Mouse (Mus musculus) MEL (cell line): ENCODE measurements around the gene Abca13. TPM values are rescaled to one million over a fixed set of nuclear protein-coding genes. Genes with fewer than 3 reads are reported as not detected.
"Not testable (repeated sequence)": the region's sequence is repeated elsewhere in the genome, so short reads cannot be mapped to it uniquely, and the experiment has no call there.

Experiments used
- DNase-seq: peaks from one replicate; pipeline ENCODE4 v3.0.0; 2011; ENCODE audit warnings: low read depth, low spot score
- H3K27ac ChIP-seq: 2 replicates; pipeline ENCODE4 v1.5.1; 2012; ENCODE audit warnings: low read depth, mild to moderate bottlenecking, control low read depth, low read length, moderate library complexity; ENCODE audit not compliant: control insufficient read depth
- H3K27me3 ChIP-seq, 2 experiments: fragments of 150-350 bp in 1 of 2; sonication (generic) in 1 of 2; 2 replicates each; pipeline ENCODE4 v1.6.1; 2012; ENCODE audit warnings: low read length in 2 of 2, mild to moderate bottlenecking in 2 of 2, improper control_type of control experiment in 1 of 2, moderate library complexity in 1 of 2; ENCODE audit not compliant: insufficient read depth in 2 of 2, control insufficient read depth in 1 of 2
- H3K36me3 ChIP-seq, 2 experiments: 2 replicates each; pipeline ENCODE4 v1.6.1; 2012 to 2014; ENCODE audit warnings: low read length in 2 of 2, improper control_type of control experiment in 1 of 2, inconsistent platforms in 1 of 2, mild to moderate bottlenecking in 1 of 2; ENCODE audit not compliant: insufficient read depth in 2 of 2, control insufficient read depth in 1 of 2
- H3K4me1 ChIP-seq, 2 experiments: fragments of 150-350 bp in 1 of 2; sonication (generic) in 1 of 2; 2 replicates each; pipeline ENCODE4 v1.6.1; 2012; ENCODE audit warnings: low read length in 2 of 2, improper control_type of control experiment in 1 of 2, mild to moderate bottlenecking in 1 of 2; ENCODE audit not compliant: insufficient read depth in 2 of 2, control insufficient read depth in 1 of 2
- H3K4me3 ChIP-seq, 2 experiments: fragments of 150-350 bp in 1 of 2; sonication (generic) in 1 of 2; 2 replicates each; pipeline ENCODE4 v1.5.1; 2012; ENCODE audit warnings: low read depth in 2 of 2, low read length in 2 of 2, mild to moderate bottlenecking in 2 of 2, moderate library complexity in 2 of 2, control low read depth in 1 of 2, improper control_type of control experiment in 1 of 2; ENCODE audit not compliant: control insufficient read depth in 1 of 2, insufficient read depth in 1 of 2
- H3K79me2 ChIP-seq: 2 replicates; pipeline ENCODE4 v1.6.1; 2012; ENCODE audit warnings: mild to moderate bottlenecking, low read length, moderate library complexity; ENCODE audit not compliant: control insufficient read depth, poor library complexity, insufficient read depth
- H3K9ac ChIP-seq: 2 replicates; pipeline ENCODE4 v1.6.1; 2012; ENCODE audit warnings: low read depth, mild to moderate bottlenecking, control low read depth, low read length, moderate library complexity; ENCODE audit not compliant: control insufficient read depth, poor library complexity, severe bottlenecking
- H3K9me3 ChIP-seq: fragments of 150-350 bp; sonication (generic); replicated peaks from 2 replicates; pipeline ENCODE4 v1.6.1; 2012; ENCODE audit warnings: mild to moderate bottlenecking, low read length, improper control_type of control experiment, moderate library complexity; ENCODE audit not compliant: insufficient read depth
- BHLHE40 ChIP-seq: IDR thresholded peaks from 2 replicates; pipeline ENCODE4 v1.6.1; 2012; ENCODE audit warnings: low read depth, mild to moderate bottlenecking, inconsistent platforms, low read length, improper control_type of control experiment, borderline replicate concordance
- CTCF ChIP-seq, 3 experiments: IDR thresholded peaks in 2 of 3; conservative IDR thresholded peaks in 1 of 3; 2 replicates each; pipeline ENCODE4 v1.5.1; 2011 to 2012; ENCODE audit warnings: low read length in 3 of 3, low read depth in 2 of 3, mild to moderate bottlenecking in 2 of 3, improper control_type of control experiment in 1 of 3, inconsistent platforms in 1 of 3, mixed read lengths in 1 of 3, moderate library complexity in 1 of 3; ENCODE audit not compliant: control insufficient read depth in 1 of 3, insufficient read depth in 1 of 3, poor library complexity in 1 of 3, severe bottlenecking in 1 of 3
- E2F4 ChIP-seq: IDR thresholded peaks from 2 replicates; pipeline ENCODE4 v1.6.1; 2011; ENCODE audit warnings: low read depth, low read length, improper control_type of control experiment, borderline replicate concordance
- ELF1 ChIP-seq: IDR thresholded peaks from 2 replicates; pipeline ENCODE4 v1.6.1; 2014; ENCODE audit warnings: low read depth, mild to moderate bottlenecking, inconsistent platforms, low read length, improper control_type of control experiment, moderate library complexity
- EP300 ChIP-seq, 2 experiments: IDR thresholded peaks; 2 replicates each; pipeline ENCODE4 v1.6.1; 2011; ENCODE audit warnings: improper control_type of control experiment in 2 of 2, low read length in 2 of 2, low read depth in 1 of 2, mild to moderate bottlenecking in 1 of 2
- JUND ChIP-seq: IDR thresholded peaks from 2 replicates; pipeline ENCODE4 v1.6.1; 2011; ENCODE audit warnings: low read depth, mild to moderate bottlenecking, improper control_type of control experiment, low read length
- MAFK ChIP-seq: IDR thresholded peaks from 2 replicates; pipeline ENCODE4 v1.6.1; 2011; ENCODE audit warnings: low read depth, mild to moderate bottlenecking, low read length, improper control_type of control experiment, borderline replicate concordance
- MAX ChIP-seq: IDR thresholded peaks from 2 replicates; pipeline ENCODE4 v1.6.1; 2011; ENCODE audit warnings: low read length, improper control_type of control experiment
- MXI1 ChIP-seq: IDR thresholded peaks from 2 replicates; pipeline ENCODE4 v1.6.1; 2011; ENCODE audit warnings: mild to moderate bottlenecking, low read depth, low read length, improper control_type of control experiment
- NRF1 ChIP-seq: IDR thresholded peaks from 2 replicates; pipeline ENCODE4 v1.6.1; 2014; ENCODE audit warnings: low read depth, mild to moderate bottlenecking, inconsistent platforms, low read length, improper control_type of control experiment, moderate library complexity; ENCODE audit not compliant: poor library complexity, insufficient read depth, severe bottlenecking
- POLR2AphosphoS2 ChIP-seq: IDR thresholded peaks from 2 replicates; pipeline ENCODE4 v1.6.1; 2011; ENCODE audit warnings: low read length, improper control_type of control experiment
- POLR2AphosphoS5 ChIP-seq: IDR thresholded peaks from 2 replicates; pipeline ENCODE4 v1.6.1; 2012; ENCODE audit warnings: low read depth, borderline replicate concordance, mild to moderate bottlenecking, inconsistent platforms, low read length, moderate library complexity, mixed read lengths
- RAD21 ChIP-seq: IDR thresholded peaks from 2 replicates; pipeline ENCODE4 v1.6.1; 2011; ENCODE audit warnings: mild to moderate bottlenecking, low read depth, low read length, improper control_type of control experiment
- RCOR1 ChIP-seq: IDR thresholded peaks from 2 replicates; pipeline ENCODE4 v1.6.1; 2012; ENCODE audit warnings: low read depth, mild to moderate bottlenecking, inconsistent platforms, low read length, improper control_type of control experiment
- TBP ChIP-seq: IDR thresholded peaks from 2 replicates; pipeline ENCODE4 v1.8.0; 2011; ENCODE audit warnings: low read depth, low read length, improper control_type of control experiment
- polyA plus RNA-seq, 2 experiments: library from polyadenylated mRNA; stranded (reverse) in 1 of 2; unstranded in 1 of 2; fragments of >175 nt in 1 of 2; fragments of >200 nt in 1 of 2; gene quantifications; 2 replicates each; pipeline versions ENCODE4 v1.2.1 to v1.2.4; 2012; ENCODE audit warnings: low replicate concordance in 2 of 2, low read depth in 1 of 2; ENCODE audit not compliant: insufficient read length in 2 of 2, insufficient read depth in 1 of 2, missing spikeins in 1 of 2
- total RNA-seq: library from RNA; depleted of rRNA; stranded (reverse); fragments of 300-350 nt; gene quantifications from 2 replicates; pipeline ENCODE4 v1.2.3, GENCODE M21; 2012

The Abca13 gene
- total and polyA plus RNA-seq, 3 experiments, result not detected

DNA sequence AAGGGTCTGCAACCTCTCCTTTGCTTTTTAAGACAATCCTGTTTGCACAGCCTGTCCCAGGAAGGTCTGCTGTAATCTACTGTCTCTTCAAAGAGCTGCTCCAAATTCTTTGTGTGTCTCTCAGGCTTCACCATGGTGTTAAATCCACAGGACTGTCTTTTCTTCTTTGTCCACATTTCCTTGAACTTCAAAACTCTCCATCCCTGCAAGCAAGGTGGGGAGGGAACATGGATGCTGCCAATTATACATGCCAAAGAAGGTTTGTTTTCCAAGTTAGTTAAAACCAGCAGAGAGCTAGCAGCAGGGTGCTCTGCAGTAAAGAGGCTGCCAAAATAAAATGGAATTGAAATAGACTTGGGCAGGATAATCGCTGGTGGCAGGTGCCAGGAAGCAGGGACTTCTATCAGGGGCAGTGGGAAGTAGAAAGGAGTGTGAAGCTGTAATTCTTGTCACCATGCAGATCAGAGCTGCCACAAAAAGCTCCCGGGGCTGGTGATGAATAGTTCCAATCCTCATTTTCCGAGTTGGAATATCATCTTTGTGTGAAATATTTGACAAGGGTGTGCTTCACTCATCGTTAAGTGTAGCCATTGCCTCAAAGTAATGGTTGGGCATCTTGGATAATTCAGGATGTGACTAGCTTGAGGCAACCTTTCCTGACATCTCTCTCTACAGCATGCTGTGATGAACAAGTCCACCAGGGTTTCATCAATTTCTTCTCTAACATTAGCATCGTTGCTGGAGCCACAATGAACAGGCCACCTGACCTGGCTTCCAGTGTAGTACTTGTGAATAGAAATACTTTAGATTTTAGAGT is 308.8 kb downstream of the Abca13 start:
- DNase-seq, result no peak
- Histone ChIP-seq H3K27ac (no peak overlapping the region), H3K9me3 (no peaks in the 10 kb centered on the region), H3K36me3 (no peaks in the 10 kb centered on the region)
- TF ChIP-seq CTCF (IDR thresholded peaks at IDR 0.05 in 2 of 3, conservative IDR thresholded peaks at IDR 0.05 in 1 of 3; ENCODE audit: control insufficient read depth in 1 of 3, insufficient read depth in 1 of 3, low read depth in 2 of 3, low read length in 3 of 3, poor library complexity in 1 of 3, severe bottlenecking in 1 of 3), result no peak
- no peak for TF ChIP-seq EP300 (IDR thresholded peaks at IDR 0.05; ENCODE audit: low read depth in 1 of 2, low read length in 2 of 2)
- no peak for TF ChIP-seq MXI1
- TF ChIP-seq RCOR1, result no peak
- no peak for TF ChIP-seq NRF1
- TF ChIP-seq MAFK, result no peak
- TF ChIP-seq POLR2AphosphoS2, result no peak
- no peak for TF ChIP-seq E2F4
- TF ChIP-seq BHLHE40, result no peak
- no peak for TF ChIP-seq ELF1
- no peak for TF ChIP-seq MAX
- TF ChIP-seq TBP, result no peak
- TF ChIP-seq, all 39 proteins: peak for 0
- no peaks in the 10 kb centered on the region for H3K4me1 ChIP-seq
- H3K9ac ChIP-seq, result no peak overlapping the region
- no peaks in the 10 kb centered on the region for H3K79me2 ChIP-seq
- H3K4me3 ChIP-seq, result no peak overlapping the region
- H3K27me3 ChIP-seq, result no peaks in the 10 kb centered on the region

DNA sequence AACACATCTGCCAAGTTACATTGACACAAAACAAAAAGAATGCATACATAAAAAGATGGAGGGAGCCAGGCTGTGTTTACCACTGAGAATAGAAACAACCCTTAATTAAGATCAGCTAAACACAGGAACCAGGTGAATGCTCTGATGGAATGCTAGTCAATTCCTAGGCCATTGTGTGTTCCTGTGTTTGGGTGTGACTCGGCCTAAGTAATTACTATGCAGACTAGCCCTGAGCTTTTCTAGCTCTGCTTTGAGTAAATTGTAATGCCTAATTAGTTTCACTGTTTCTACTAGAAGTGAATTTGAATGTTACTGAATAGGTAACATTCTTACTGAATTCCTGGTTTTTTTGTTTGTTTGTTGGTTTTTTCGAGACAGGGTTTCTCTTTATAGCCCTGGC is 323.2 kb downstream of the Abca13 start:
- not testable (repeated sequence) for H3K9ac ChIP-seq, H3K9me3 ChIP-seq, H3K27ac ChIP-seq, H3K79me2 ChIP-seq, H3K36me3 ChIP-seq, H3K4me3 ChIP-seq, H3K4me1 ChIP-seq, H3K27me3 ChIP-seq, DNase-seq

DNA sequence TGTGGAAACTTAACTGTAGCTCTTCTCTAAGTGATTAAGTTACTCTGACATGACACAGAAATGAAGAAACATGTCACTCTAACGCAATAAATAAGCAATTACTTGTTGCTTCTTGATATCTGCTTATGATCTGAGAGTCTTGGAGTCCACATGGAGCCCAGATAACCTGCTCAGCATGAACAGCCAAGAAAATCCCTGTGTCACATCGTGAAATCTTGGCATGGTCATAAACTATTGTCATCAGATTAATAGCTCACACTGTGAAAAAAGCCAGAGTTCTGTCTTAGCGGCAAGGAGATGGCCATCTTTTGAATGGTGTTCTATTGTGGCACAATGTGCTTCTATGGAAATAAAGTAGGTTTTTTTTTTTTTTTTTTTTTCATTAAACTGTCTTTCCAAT is 336.8 kb downstream of the Abca13 start:
- H3K27ac ChIP-seq, result no peak overlapping the region
- H3K9ac ChIP-seq, result no peak overlapping the region
- DNase-seq, result no peak
- H3K27me3 ChIP-seq, result no peaks in the 10 kb centered on the region
- no peaks in the 10 kb centered on the region for H3K9me3 ChIP-seq
- H3K36me3 ChIP-seq, result no peaks in the 10 kb centered on the region
- no peaks in the 10 kb centered on the region for H3K79me2 ChIP-seq
- H3K4me1 ChIP-seq, result no peaks in the 10 kb centered on the region
- no peak for TF ChIP-seq MAFK
- TF ChIP-seq MXI1, result no peak
- TF ChIP-seq JUND, result no peak
- no peak for TF ChIP-seq POLR2AphosphoS5
- TF ChIP-seq RAD21, result no peak
- TF ChIP-seq, all 39 proteins: peak for 0
- no peak overlapping the region for H3K4me3 ChIP-seq
